Mouse (Mus musculus) neutrophil, adult 59 days (primary cell): ENCODE results near the gene Fam163a. TPM values are rescaled to one million over a fixed set of nuclear protein-coding genes. Genes with fewer than 3 reads are reported as not detected.

Source experiments
- total RNA-seq, 2 experiments: library from RNA; stranded (reverse); gene quantifications; 1 replicate in 1 of 2; 2 replicates in 1 of 2; pipeline ENCODE4 v1.2.4; 2023

The Fam163a gene
- total RNA-seq, result not detected

GRCm38 (mm10) chr1:156204656-156205131, at the start of gene Fam163a:
Gene Fam163a (minus strand): TSS chr1:156205026.

GRCm38 (mm10) chr1:156035930-156036737, 168.7 kb downstream of the Fam163a start, which contains the start of gene Tor1aip1:
Gene Tor1aip1 (minus strand): TSS chr1:156036480.

DNA sequence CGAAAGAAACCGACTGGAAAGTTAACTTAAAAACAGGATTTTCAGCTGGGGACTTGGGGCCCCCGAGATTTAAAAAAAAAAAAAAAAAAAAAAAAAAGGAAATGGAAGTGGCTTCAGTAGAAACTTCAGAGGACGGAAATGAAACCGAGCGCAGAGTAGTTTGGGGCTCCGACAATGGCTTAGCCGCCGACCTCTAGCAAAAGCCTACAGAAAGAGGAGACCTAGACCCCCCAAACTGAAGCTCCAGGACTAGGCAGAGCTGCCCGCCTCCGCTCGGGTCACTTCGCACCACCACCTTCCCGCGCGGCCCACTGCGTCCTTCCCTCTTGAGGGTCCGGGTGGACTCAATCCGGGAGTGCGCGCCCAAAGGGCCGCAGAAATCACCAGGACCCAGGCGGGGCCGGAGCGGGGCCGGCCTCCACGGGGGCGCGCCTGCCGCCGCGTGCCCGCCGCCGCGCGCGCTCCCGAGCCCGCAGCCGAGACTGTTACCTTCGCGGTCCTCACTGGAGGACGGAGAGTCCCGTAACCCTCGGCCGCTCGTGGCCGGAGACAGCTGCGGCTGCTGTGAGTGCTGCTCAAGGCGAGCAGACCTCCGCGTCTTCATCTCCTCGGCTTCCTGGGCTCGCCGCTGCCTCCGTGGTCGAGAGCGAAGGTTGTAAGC, 169.4 kb downstream of the Fam163a start, which contains the start of gene Tor1aip2:
TSS of gene Tor1aip2 (plus strand) at position 135 of the 661 bp plus-strand sequence.

Other genes with a start within 250 kb of the Fam163a start
- 10 to 100 TPM; 61.3 to 66.7 TPM for gene Cep350, start 231.8 kb downstream of the Fam163a start, total RNA-seq
- 10 to 100 TPM; 44.8 to 49.3 TPM for gene Tor1aip2, start 169.6 kb downstream of the Fam163a start, total RNA-seq
- 100 to 1,000 TPM; 169 to 174 TPM for gene Tor1aip1, start 168.5 kb downstream of the Fam163a start, total RNA-seq
- gene Tdrd5, start 98.6 kb upstream of the Fam163a start, total RNA-seq, result not detected
- not detected for gene Nphs2, start 105.7 kb upstream of the Fam163a start, total RNA-seq
- gene Gm2000, start 161.0 kb upstream of the Fam163a start, total RNA-seq, result 100 to 1,000 TPM; 409 to 425 TPM
- 1 to 10 TPM in 1 of 2 experiments, under 1 TPM in 1; 0.60 to 1.9 TPM for gene Axdnd1, start 216.1 kb upstream of the Fam163a start, total RNA-seq